Mouse (Mus musculus): ENCODE data around the gene Cdc5l. TPM values are rescaled to one million over a fixed set of nuclear protein-coding genes. Genes with fewer than 3 reads are reported as not detected.
"Not testable (repeated sequence)": the region's sequence is repeated elsewhere in the genome, so short reads cannot be mapped to it uniquely, and the experiment has no call there.

Cdc5l gene
- total RNA-seq (2021) = 10 to 100 TPM; 40.8 to 49.8 TPM
- polyA plus RNA-seq (2012; rRNA removed) = 3.0 and 3.9 TPM in 2 replicates
- long read RNA-seq, transcript Cdc5l-201 (16 exons, 3,027 nt) = major isoform, 19 of 22 reads
- long read RNA-seq, partial matches to known transcripts = 3 of 22 reads
- long read RNA-seq, other reads (novel, unspliced or antisense) = 0 of 22 reads

- peak; percentile 97 for DNase-seq
Measured at GRCm38 (mm10) chr17:45433419-45434261, at the start of gene Cdc5l. TSS of gene Cdc5l (minus strand) at chr17:45433737.

- DNase-seq = peak; percentile 30
Measured at GRCm38 (mm10) chr17:45480429-45480828, 46.9 kb upstream of the Cdc5l start.

GRCm38 (mm10) chr17:45478234-45478825, 44.8 kb upstream of the Cdc5l start:
- peak; percentile 80 for DNase-seq

GRCm38 (mm10) chr17:45474669-45475465, 41.3 kb upstream of the Cdc5l start, which contains the start of gene Spats1:
TSS of gene Spats1 (minus strand) at chr17:45475415.
- DNase-seq = peak; percentile 71

GRCm38 (mm10) chr17:45474146-45474545, 40.6 kb upstream of the Cdc5l start:
- no peak for DNase-seq

GRCm38 (mm10) chr17:45473667-45474066, 40.1 kb upstream of the Cdc5l start:
- no peak for DNase-seq

GRCm38 (mm10) chr17:45470726-45471125, 37.2 kb upstream of the Cdc5l start:
- no peak for DNase-seq

GRCm38 (mm10) chr17:45468302-45468701, 34.8 kb upstream of the Cdc5l start:
- no peak for DNase-seq

GRCm38 (mm10) chr17:45466701-45467100, 33.2 kb upstream of the Cdc5l start:
- DNase-seq = no peak

- DNase-seq = no peak
Measured at GRCm38 (mm10) chr17:45464255-45464654, 30.7 kb upstream of the Cdc5l start.

- DNase-seq = no peak
Measured at GRCm38 (mm10) chr17:45462506-45462905, 29.0 kb upstream of the Cdc5l start.

GRCm38 (mm10) chr17:45459062-45459461, 25.5 kb upstream of the Cdc5l start:
- DNase-seq = no peak

- no peak for DNase-seq
Measured at GRCm38 (mm10) chr17:45458516-45458915, 25.0 kb upstream of the Cdc5l start.

- DNase-seq = no peak
Measured at GRCm38 (mm10) chr17:45457487-45457886, 23.9 kb upstream of the Cdc5l start.

- DNase-seq = no peak
Measured at GRCm38 (mm10) chr17:45456260-45457152, 23.0 kb upstream of the Cdc5l start.

GRCm38 (mm10) chr17:45455783-45456182, 22.2 kb upstream of the Cdc5l start:
- not testable (repeated sequence) for DNase-seq

- no peak for DNase-seq
Measured at GRCm38 (mm10) chr17:45454794-45455193, 21.3 kb upstream of the Cdc5l start.

GRCm38 (mm10) chr17:45452271-45452670, 18.7 kb upstream of the Cdc5l start:
- no peak for DNase-seq

- no peak for DNase-seq
Measured at GRCm38 (mm10) chr17:45450153-45450552, 16.6 kb upstream of the Cdc5l start.

GRCm38 (mm10) chr17:45449586-45449985, 16.0 kb upstream of the Cdc5l start:
- DNase-seq = no peak

- peak; percentile 11 for DNase-seq
Measured at GRCm38 (mm10) chr17:45447063-45447462, 13.5 kb upstream of the Cdc5l start.
